Mouse (Mus musculus) cerebellum, adult 2 months (tissue): Measurements from ENCODE around the gene Zbtb46. TPM values are rescaled to one million over a fixed set of nuclear protein-coding genes. Genes with fewer than 3 reads are reported as not detected.
A peak's percentile ranks its signal among the peaks of the same experiment; 100 is the strongest.

ENCODE experiments used
- DNase-seq, 2 experiments: peaks; one replicate each; pipeline ENCODE4 v3.0.0; 2021
- H3K27ac ChIP-seq: fragments of 200-500 bp; 2 replicates; pipeline ENCODE4 v1.5.1; 2012; ENCODE audit warnings: low read length, control low read depth, inconsistent platforms; ENCODE audit not compliant: insufficient read depth
- H3K27me3 ChIP-seq: fragments of 200-500 bp; 2 replicates; pipeline ENCODE4 v1.6.1; 2012; ENCODE audit warnings: inconsistent platforms, mild to moderate bottlenecking, low read length, moderate library complexity; ENCODE audit not compliant: control insufficient read depth, insufficient read depth
- H3K4me1 ChIP-seq: fragments of 200-500 bp; 2 replicates; pipeline ENCODE4 v1.6.1; 2011; ENCODE audit warnings: low read length; ENCODE audit not compliant: control insufficient read depth, insufficient read depth
- H3K4me3 ChIP-seq: fragments of 200-500 bp; replicated peaks from 2 replicates; pipeline ENCODE3; 2011; ENCODE audit warnings: mild to moderate bottlenecking, low read depth, low read length, control low read depth; ENCODE audit not compliant: insufficient read depth
- CTCF ChIP-seq: fragments of 200-500 bp; IDR thresholded peaks from 2 replicates; pipeline ENCODE4 v1.5.1; 2011; ENCODE audit warnings: low read depth, mild to moderate bottlenecking, control low read depth, low read length, moderate library complexity, borderline replicate concordance; ENCODE audit not compliant: insufficient read depth
- POLR2A ChIP-seq: fragments of 200-500 bp; IDR thresholded peaks from 2 replicates; pipeline ENCODE4 v1.6.1; 2011; ENCODE audit warnings: low read length, control low read depth, borderline replicate concordance; ENCODE audit not compliant: insufficient read depth
- WGBS: fragments of 180-500 bp; shearing (Covaris S2); methylation state at CpG from one replicate; pipeline ENCODE4 v1.1.7; 2018; 5-methylcytosine and 5-hydroxymethylcytosine counted together
- polyA plus RNA-seq: library from polyadenylated mRNA; depleted of rRNA; stranded (reverse); fragments of >200 nt; gene quantifications from 2 replicates; pipeline ENCODE4 v1.2.3, GENCODE M21; 2012

The Zbtb46 gene
- polyA plus RNA-seq, 1 experiment: 31.9 TPM

DNA sequence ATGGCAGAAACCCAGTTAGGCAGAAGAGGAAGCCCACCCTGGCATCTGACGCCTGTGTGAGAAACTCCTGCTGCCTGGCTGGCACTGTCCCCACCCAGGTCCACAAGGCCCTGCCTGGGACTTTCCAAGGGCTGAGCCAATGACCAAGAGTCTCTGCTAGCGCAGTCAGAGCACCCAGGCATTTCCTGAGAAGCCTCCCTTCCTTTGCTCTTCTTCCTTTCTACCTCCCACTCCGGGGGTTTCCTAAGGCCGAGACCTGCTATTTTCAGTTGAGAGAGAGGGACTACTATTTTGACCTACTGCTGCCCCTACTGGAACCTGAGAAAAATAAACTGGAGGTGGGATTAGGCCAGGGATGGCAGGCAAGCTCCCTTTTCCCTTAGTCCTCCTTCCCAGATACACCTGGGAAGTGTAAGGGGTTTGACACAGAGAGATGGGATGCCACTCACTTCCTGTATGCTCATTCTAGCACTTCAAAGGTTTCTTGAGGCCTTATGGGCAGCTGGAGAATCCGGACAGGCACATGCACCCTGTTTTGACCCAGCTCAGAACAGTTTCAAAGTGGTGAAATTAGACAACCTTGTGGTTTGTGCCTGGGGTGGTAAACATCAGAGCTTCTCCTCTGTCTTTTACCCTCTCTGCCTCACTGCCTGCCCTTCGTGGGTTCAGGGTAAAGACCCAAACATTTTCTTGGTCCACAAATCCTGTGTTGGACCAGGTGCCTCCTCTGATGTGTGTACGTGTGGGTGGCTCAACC is 24.5 kb upstream of the Zbtb46 start:
- TF ChIP-seq POLR2A: no peak
- peak; percentile 52; the same call in 1 of the 2 replicates for TF ChIP-seq CTCF
- Histone ChIP-seq H3K4me3 (no peak overlapping the region), H3K4me1 (peaks cover 11% of the 10 kb centered on the region; the same call in 1 of the 2 replicates), H3K27ac (0 out of 2 replicates have a peak overlapping the region, but pooled peaks have one; percentile 46), H3K27me3 (no peaks in the 10 kb centered on the region)
- DNase-seq: peak; percentile 59 to 67
- 28% methylated on average over 7 of the region's 7 CpGs for WGBS

DNA sequence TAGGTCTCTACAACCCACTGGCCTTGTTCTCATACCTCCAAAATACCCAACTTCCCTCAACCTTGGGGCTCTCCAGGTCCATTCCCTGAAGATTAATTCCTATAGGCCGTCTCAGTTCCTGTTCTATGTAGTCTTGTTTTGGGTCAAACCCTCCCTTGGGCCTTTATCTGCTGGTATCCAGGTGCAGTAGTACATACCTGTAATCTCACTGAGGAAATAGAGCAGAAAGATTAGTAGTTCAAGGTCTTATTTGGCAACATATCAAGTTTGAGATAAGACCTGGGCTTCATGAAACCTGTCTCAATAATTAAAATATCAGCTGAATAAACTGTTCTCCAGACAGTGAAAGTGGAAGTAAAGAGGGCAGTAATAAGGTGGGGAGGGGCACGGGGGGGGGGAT is 23.9 kb upstream of the Zbtb46 start:
- TF ChIP-seq CTCF (no peak), POLR2A (no peak)
- WGBS: 17% methylated on average over 2 of the region's 2 CpGs
- no peak overlapping the region for H3K4me3 ChIP-seq
- H3K27me3 ChIP-seq: no peaks in the 10 kb centered on the region
- no peak for DNase-seq
- H3K4me1 ChIP-seq: peaks cover 11% of the 10 kb centered on the region; the same call in 1 of the 2 replicates
- H3K27ac ChIP-seq: no peak overlapping the region

DNA sequence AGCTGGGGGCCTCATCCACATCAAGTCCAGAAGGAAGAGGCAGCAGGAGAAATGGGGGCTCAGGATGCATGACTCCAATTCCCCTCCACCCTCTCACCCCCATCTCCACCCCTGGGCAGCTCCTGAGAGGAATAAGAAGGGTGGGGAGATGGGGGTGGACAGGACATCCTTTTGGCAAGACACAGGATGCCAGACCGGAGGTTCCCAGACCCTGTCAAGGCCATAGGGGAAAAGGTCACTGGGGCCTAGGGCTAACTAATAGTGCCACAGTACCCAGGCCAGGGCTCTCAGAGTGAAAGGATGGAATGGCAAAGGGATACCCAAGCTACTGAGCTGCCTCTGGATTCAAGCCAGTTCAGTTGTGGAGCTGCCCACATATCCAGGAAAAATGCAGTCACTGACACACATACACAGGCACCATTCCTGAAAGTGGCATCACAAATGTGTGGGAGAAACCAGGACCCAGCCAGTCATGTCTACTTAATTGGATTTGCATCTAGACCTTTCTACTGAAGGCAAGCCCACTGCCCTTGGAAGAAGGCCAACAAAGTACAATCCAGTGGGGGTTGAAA is 13.1 kb upstream of the Zbtb46 start:
- no peaks in the 10 kb centered on the region for H3K27me3 ChIP-seq
- no peak for DNase-seq
- WGBS: 79% methylated on average over 1 of the region's 1 CpGs
- H3K4me1 ChIP-seq: peaks cover 16% of the 10 kb centered on the region
- H3K27ac ChIP-seq: no peak overlapping the region
- H3K4me3 ChIP-seq: no peak overlapping the region
- TF ChIP-seq CTCF (no peak), POLR2A (no peak)

DNA sequence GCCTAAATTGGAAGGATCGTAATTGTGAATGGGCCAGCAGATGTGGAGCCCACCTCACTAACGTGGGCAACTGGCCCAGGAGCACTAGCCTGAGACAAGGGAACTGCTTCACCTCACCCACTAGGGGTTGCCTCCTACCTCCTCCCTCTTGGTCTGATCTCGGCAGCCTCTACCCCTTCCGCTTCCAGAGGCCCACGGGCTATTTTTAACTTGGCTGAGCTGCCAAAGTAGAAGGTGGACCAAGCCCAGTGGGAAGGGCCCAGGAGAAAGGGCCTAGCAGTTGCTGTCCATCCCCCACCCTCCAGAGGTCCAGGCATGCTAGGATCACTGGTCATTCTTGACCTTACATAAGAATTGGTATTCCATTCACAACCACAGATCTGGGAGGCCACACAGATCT is 12.0 kb upstream of the Zbtb46 start:
- 0 out of 2 replicates have a peak overlapping the region, but pooled peaks have one; percentile 1 for H3K27ac ChIP-seq
- no peak overlapping the region for H3K4me3 ChIP-seq
- TF ChIP-seq POLR2A: no peak
- no peaks in the 10 kb centered on the region for H3K27me3 ChIP-seq
- H3K4me1 ChIP-seq: peaks cover 16% of the 10 kb centered on the region
- no peak for DNase-seq
- WGBS: 22% methylated on average over 5 of the region's 5 CpGs

DNA sequence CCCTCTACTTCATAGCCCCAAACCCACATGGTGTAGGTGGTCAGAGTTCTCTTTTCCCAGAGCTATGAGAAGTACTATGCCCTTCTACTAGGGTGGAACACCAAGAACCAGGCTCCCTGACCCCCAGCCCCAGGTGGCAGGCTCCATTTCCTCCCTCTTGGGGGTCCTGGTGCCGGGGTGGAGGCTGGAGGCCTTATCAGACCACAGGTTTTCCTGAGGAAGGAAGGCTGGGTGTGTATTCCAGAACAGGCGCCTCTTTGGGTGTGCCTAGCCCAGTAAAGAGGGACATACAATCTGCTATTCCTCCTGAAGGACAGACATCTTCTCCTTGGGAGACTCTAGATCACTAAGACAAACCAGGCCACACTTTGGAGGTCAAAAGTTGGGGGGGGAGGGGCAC is 11.1 kb upstream of the Zbtb46 start:
- Histone ChIP-seq H3K27ac (peak overlapping the region; percentile 62; the same call in 1 of the 2 replicates), H3K4me3 (no peak overlapping the region), H3K4me1 (peaks cover 16% of the 10 kb centered on the region), H3K27me3 (no peaks in the 10 kb centered on the region)
- no peak for TF ChIP-seq POLR2A
- no peak for TF ChIP-seq CTCF
- DNase-seq: no peak
- WGBS: 83% methylated on average over 2 of the region's 2 CpGs

DNA sequence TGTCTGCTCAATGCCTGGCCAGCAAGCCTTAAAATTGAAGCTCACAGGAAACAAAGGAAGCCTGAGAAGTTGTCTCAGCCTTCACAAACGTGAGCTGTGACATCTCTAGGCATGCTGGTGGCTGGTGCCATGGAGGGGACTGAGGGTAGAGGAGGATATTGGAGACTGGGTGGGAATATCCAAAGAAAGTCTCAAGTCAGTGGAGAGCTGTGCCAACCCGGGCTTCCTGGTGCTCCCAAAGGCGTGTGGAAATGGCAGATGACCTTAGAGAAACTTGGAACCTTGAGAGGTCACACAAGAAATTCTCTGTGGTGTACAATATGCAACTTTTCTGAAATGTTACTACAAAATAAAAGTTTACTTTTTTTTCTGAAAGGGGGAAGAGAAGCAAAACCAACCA is 6.2 kb upstream of the Zbtb46 start:
- 77% methylated on average over 3 of the region's 3 CpGs for WGBS
- TF ChIP-seq CTCF (no peak), POLR2A (no peak)

DNA sequence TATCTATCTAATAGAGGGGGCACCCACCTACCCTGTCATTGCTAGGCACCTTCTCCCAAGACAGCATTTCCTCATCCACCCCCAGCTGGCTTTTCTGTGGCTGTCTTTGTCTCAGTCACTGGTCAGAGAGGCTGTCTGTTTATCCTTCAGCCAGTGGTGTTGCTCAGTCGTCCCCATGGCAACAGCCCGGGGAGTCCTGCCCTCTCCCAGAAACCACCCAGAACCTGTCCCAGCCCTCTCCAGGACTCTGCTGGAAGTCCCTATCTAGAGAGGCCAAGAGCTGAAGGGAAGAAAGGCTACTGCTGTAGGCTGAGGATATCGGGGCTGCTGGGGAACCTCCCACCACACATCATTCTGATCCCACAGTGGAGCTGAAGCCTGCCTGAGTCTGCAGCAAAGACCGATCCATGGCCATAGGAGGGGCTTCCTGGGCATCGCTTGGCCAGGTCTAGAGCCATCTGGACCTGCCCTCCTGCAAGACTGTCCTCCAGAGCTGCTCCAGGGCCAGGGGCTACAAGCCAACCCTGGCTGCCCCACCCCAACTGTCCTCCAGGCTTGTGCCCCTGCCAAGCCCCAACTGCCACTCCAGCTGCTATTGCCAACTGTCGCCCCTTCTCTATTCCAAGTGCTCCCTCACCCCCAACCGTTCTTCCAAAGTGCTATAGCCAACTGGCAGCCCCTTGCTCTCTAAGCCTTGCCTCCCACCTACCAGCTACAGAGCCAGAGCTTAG is 3.9 kb upstream of the Zbtb46 start:
- H3K27ac ChIP-seq: peak overlapping the region; percentile 91
- DNase-seq: peak; percentile 94 to 97
- no peaks in the 10 kb centered on the region for H3K27me3 ChIP-seq
- 3% methylated on average over 7 of the region's 7 CpGs for WGBS
- TF ChIP-seq POLR2A (peak; percentile 50; the same call in 1 of the 2 replicates), CTCF (no peak; the same call in 1 of the 2 replicates)
- peaks cover 43% of the 10 kb centered on the region for H3K4me1 ChIP-seq
- H3K4me3 ChIP-seq: peak overlapping the region; percentile 31

More for the DNA sequence above, 6.2 kb upstream of the Zbtb46 start:
- Histone ChIP-seq H3K4me3 (no peak overlapping the region), H3K4me1 (peaks cover 38% of the 10 kb centered on the region), H3K27ac (no peak overlapping the region), H3K27me3 (no peaks in the 10 kb centered on the region)
- DNase-seq: no peak
